Mouse (Mus musculus): ENCODE data around the gene Rhog.

DNA sequence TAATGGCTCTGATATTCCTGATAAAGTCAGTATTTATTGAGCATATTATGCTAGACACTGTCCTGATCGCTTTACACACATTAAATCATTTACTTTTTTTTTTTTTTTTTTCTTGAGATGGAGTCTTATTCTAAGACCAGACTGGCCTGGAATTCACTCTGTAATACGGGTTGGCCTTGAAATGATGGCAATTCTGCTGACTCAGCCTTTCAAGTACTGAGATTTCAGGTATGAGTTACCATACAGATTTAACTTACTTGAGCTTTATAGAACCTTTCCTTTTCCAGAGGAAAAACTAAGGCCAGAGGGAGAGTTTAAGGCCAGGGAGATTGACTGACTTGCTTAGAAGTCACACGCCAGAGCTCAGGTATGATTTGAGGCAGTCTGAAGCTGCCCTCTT, 782 bp upstream of the Rhog start:
- TF ChIP-seq CTCF (conservative IDR thresholded peaks at IDR 0.05; ENCODE audit: insufficient read depth, insufficient read length, low read depth, low read length), result no peak
- no peak for TF ChIP-seq POLR2A (IDR thresholded peaks at IDR 0.05; ENCODE audit: low read depth, low read length)
